Mouse (Mus musculus) embryonic facial prominence, embryonic 13.5 days (tissue): ENCODE measurements around the gene Isoc2a. TPM values are rescaled to one million over a fixed set of nuclear protein-coding genes. Genes with fewer than 3 reads are reported as not detected.

Source experiments
- ATAC-seq: fragments of 200-750 bp; cut with Nextera tagmentation; 2 replicates; pipeline ENCODE4 v1.8.0; 2017; ENCODE audit warnings: low read depth; ENCODE audit not compliant: insufficient number of reproducible peaks, insufficient read depth, low FRiP score, low TSS enrichment
- H3K27ac ChIP-seq: fragments of 300-500 bp; sonication (generic); 2 replicates; pipeline ENCODE4 v1.5.1; 2015; ENCODE audit warnings: moderate library complexity, mild to moderate bottlenecking, inconsistent platforms
- H3K27me3 ChIP-seq: fragments of 300-500 bp; sonication (generic); 2 replicates; pipeline ENCODE4 v1.6.1; 2015; ENCODE audit warnings: mild to moderate bottlenecking, inconsistent platforms
- H3K36me3 ChIP-seq: fragments of 300-500 bp; sonication (generic); 2 replicates; pipeline ENCODE4 v1.6.1; 2015; ENCODE audit warnings: mild to moderate bottlenecking, inconsistent platforms
- H3K4me1 ChIP-seq: fragments of 300-500 bp; sonication (generic); 2 replicates; pipeline ENCODE4 v1.6.1; 2015; ENCODE audit warnings: inconsistent platforms
- H3K4me2 ChIP-seq: fragments of 300-500 bp; sonication (generic); 2 replicates; pipeline ENCODE4 v1.6.1; 2015; ENCODE audit warnings: moderate library complexity, mild to moderate bottlenecking, inconsistent platforms
- H3K4me3 ChIP-seq: fragments of 300-500 bp; sonication (generic); 2 replicates; pipeline ENCODE4 v1.5.1; 2015; ENCODE audit warnings: mild to moderate bottlenecking, inconsistent platforms
- H3K9ac ChIP-seq: fragments of 300-500 bp; sonication (generic); 2 replicates; pipeline ENCODE4 v1.6.1; 2015; ENCODE audit warnings: mild to moderate bottlenecking, inconsistent platforms
- H3K9me3 ChIP-seq: fragments of 300-500 bp; sonication (generic); 2 replicates; pipeline ENCODE4 v1.6.1; 2016; ENCODE audit warnings: inconsistent platforms
- WGBS: fragments of 180-500 bp; shearing (Covaris S2); methylation state at CpG from one replicate; pipeline ENCODE4 v1.1.7; 2015; ENCODE audit warnings: mixed read lengths; 5-methylcytosine and 5-hydroxymethylcytosine counted together
- polyA plus RNA-seq: library from polyadenylated mRNA; unstranded; fragments of >200 nt; fragmentation: Nextera tagmentation; extraction: Ambion mirVana; gene quantifications from 2 replicates; pipeline ENCODE4 v1.2.1, GENCODE M21; 2015

The Isoc2a gene
- 1.3 TPM in 2 replicates for polyA plus RNA-seq

GRCm38 (mm10) chr7:4876753-4877221, at the start of gene Isoc2a:
Gene Isoc2a, plus strand, starts transcription at chr7:4877153.
- WGBS = under 1% methylated on average over 22 of the region's 22 CpGs
- Histone ChIP-seq H3K4me2 (peak within 1 kb of the TSS; percentile 85), H3K9me3 (no peaks in the 10 kb centered on the region), H3K4me1 (peaks cover 13% of the 10 kb centered on the region), H3K27me3 (no peaks in the 10 kb centered on the region), H3K4me3 (peak within 1 kb of the TSS; percentile 59), H3K36me3 (no peaks in the 10 kb centered on the region), H3K9ac (peak within 1 kb of the TSS; percentile 75), H3K27ac (no peak within 1 kb of the TSS)
- ATAC-seq = peak; percentile 98

DNA sequence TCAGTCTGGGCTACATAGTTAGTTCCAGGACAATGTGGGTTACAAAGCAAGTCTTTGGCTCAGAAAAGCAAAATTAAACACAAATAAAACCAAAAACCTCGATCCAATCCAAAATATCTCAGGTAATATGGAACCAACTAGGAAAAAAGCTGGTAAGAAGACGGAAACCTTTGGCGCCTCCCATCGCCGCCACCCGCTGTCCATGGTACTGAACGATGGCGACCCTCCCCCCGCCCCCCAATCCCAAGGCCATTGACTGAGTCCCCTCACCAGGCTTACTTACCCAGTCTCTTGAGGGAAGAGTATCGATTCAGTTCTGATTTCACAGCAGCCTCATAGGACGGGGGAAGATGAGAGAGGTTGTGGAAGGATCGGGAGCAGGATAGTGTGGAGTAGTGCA, 46.5 kb upstream of the Isoc2a start:
- Histone ChIP-seq H3K4me3 (no peak overlapping the region), H3K27ac (no peak overlapping the region), H3K9ac (no peak overlapping the region), H3K4me1 (no peaks in the 10 kb centered on the region), H3K4me2 (no peak overlapping the region), H3K27me3 (peaks cover 49% of the 10 kb centered on the region), H3K9me3 (no peaks in the 10 kb centered on the region), H3K36me3 (no peaks in the 10 kb centered on the region)
- ATAC-seq = no peak
- 3% methylated on average over 12 of the region's 12 CpGs for WGBS

DNA sequence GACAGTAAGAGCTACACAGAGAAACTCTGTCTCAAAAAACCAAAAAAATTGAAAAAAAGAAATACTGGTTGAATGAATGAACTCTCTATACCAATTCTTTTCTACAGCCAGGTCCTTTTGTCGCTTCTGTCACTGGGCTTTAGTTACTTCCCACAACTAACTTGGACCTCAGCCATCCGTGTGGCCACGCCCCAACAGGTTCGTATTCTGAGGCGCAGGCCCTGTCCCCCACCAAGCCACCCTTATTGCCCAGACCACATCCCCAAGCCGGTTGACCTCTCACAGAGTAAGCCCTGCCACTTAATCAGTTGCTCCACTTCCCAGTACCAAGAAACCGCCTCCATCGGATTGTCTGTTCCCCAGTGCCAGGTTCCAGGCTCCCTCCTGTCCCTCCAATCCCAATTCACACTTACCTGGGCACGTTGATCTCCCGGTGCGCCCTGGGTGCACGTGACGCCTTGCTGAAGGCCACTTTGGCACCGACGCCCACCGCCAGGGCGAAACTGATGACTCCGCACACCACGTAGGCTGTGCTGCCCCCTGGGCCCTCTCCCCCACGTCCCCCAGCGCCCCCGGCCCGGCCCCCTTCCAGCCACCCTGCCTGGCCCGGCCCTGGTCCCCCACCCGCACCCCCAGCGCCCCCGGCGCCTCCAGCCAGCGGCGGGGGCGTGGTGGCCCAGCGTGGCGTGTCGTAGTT, 41.2 kb upstream of the Isoc2a start:
- peak; percentile 53; the same call in 1 of the 2 replicates for ATAC-seq
- Histone ChIP-seq H3K27ac (no peak overlapping the region), H3K36me3 (no peaks in the 10 kb centered on the region), H3K9me3 (no peaks in the 10 kb centered on the region), H3K27me3 (peaks cover 89% of the 10 kb centered on the region), H3K9ac (peak overlapping the region; percentile 64), H3K4me2 (peak overlapping the region; percentile 85), H3K4me3 (peak overlapping the region; percentile 50), H3K4me1 (peaks cover 10% of the 10 kb centered on the region)
- WGBS = 7% methylated on average over 33 of the region's 34 CpGs

GRCm38 (mm10) chr7:4836351-4836792, 40.6 kb upstream of the Isoc2a start:
- no peaks in the 10 kb centered on the region for H3K9me3 ChIP-seq
- ATAC-seq = 0 out of 2 replicates have a peak, but pooled peaks have one; percentile 8
- peak overlapping the region; percentile 85 for H3K4me2 ChIP-seq
- under 1% methylated on average over 50 of the region's 51 CpGs for WGBS
- H3K9ac ChIP-seq = peak overlapping the region; percentile 64
- H3K4me1 ChIP-seq = peaks cover 10% of the 10 kb centered on the region
- peaks cover 88% of the 10 kb centered on the region for H3K27me3 ChIP-seq
- H3K4me3 ChIP-seq = peak overlapping the region; percentile 50
- no peaks in the 10 kb centered on the region for H3K36me3 ChIP-seq
- no peak overlapping the region for H3K27ac ChIP-seq

DNA sequence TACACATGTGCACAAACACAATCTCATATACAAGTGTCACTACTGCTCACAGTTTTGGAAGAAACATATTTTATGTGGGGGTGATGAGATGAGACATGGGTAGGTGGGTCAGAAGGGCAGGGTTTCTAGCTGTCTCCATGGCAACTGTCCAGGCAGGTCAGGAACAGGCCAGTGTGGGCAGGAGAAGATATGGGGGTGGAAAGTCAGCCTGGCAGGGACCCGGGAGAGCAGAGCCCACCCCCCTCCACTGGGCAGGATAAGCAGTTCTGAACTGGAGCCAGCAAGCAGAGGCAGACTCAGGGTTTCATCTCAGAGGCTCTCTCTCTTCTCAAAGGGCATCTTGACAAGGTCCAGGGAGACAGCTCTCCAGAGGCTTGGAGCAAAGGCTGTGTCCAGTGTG, 39.3 kb upstream of the Isoc2a start:
- Histone ChIP-seq H3K4me2 (no peak overlapping the region), H3K4me1 (peaks cover 15% of the 10 kb centered on the region), H3K4me3 (no peak overlapping the region), H3K9ac (0 out of 2 replicates have a peak overlapping the region, but pooled peaks have one; percentile 16), H3K27ac (no peak overlapping the region), H3K36me3 (no peaks in the 10 kb centered on the region), H3K9me3 (no peaks in the 10 kb centered on the region), H3K27me3 (peaks cover 90% of the 10 kb centered on the region)
- no peak for ATAC-seq
- 8% methylated on average over 1 of the region's 1 CpGs for WGBS

- Histone ChIP-seq H3K4me1 (peaks cover 28% of the 10 kb centered on the region), H3K4me3 (no peak overlapping the region), H3K27ac (no peak overlapping the region), H3K27me3 (peaks cover 93% of the 10 kb centered on the region), H3K9ac (no peak overlapping the region), H3K4me2 (peak overlapping the region; percentile 94), H3K9me3 (no peaks in the 10 kb centered on the region), H3K36me3 (no peaks in the 10 kb centered on the region)
- WGBS = 57% methylated on average over 5 of the region's 5 CpGs
- no peak for ATAC-seq
These were observed 34.9 kb upstream of the Isoc2a start for GRCm38 (mm10) chr7:4842077-4842476.

GRCm38 (mm10) chr7:4842634-4843131, 34.3 kb upstream of the Isoc2a start:
- peak overlapping the region; percentile 48 for H3K4me3 ChIP-seq
- ATAC-seq = peak; percentile 21; the same call in 1 of the 2 replicates
- H3K27ac ChIP-seq = no peak overlapping the region
- H3K4me2 ChIP-seq = peak overlapping the region; percentile 94
- H3K27me3 ChIP-seq = peaks cover 90% of the 10 kb centered on the region
- H3K36me3 ChIP-seq = no peaks in the 10 kb centered on the region
- 1% methylated on average over 16 of the region's 16 CpGs for WGBS
- H3K9ac ChIP-seq = peak overlapping the region; percentile 36; the same call in 1 of the 2 replicates
- no peaks in the 10 kb centered on the region for H3K9me3 ChIP-seq
- H3K4me1 ChIP-seq = peaks cover 28% of the 10 kb centered on the region

DNA sequence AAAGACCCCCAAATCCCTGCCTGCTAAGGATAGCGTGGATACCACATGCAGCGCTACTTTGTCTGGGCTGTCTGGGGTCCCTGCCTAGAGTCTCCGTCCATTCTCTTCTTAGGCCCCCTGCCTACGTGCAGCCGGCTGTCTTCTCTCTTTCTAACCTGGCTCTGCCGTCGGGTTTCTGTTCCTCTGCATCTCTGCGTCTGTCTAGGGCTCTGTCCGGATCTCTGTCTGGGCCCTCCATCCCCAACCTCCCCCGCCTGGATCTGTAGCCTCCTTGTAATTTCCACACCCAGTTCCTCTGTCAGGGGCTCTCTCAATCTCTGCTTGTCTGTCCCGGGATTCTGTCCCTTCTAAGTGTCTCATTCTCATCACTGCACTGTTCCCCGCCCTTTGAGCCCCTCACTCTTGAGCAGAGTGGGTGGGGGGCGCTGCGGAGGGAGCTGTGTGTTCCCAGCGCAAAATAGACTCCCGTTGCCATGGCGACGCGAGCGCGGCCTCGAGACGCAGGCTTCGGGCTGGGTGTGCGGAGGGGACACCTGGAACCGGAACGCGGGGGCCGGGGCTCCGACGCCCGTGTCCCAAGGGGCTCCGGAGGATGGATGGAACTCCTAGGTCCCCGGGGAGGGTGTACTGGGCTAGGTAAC, 33.2 kb upstream of the Isoc2a start:
- H3K36me3 ChIP-seq = no peaks in the 10 kb centered on the region
- under 1% methylated on average over 34 of the region's 34 CpGs for WGBS

DNA sequence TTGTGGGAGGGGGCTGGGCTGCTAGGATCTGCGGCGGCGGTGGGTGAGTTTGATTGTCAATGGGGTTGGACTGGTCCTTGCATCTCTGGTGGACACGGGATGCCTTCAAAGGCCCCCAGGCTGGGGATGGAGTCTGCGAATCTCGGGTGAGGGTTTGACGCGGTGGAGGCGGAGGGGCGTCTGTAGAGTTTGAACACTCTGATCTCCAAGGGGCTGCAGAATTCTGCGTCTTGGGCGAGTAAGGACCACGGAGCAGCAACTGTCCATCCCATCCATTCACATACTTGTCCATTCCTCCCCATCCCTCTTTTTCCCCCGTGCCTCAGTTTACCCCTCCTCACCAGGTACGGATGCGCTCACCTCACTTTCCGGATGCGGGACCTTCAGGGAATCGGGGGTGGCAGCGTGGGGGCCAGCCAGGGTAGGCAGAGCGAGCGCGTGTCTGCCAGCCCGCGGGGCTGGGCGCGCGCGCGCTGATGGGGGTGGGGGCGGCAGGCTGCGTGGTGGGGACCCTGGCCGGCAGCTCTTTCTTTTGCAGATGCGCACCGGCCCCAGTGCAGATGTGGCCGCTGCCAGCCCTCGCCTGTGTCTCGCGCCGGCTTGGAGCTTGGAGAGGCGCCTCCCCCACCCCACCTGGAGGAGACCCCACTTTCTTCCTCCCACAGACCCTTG, 32.6 kb upstream of the Isoc2a start, which contains the start of gene Shisa7:
Gene Shisa7, minus strand, starts transcription at position 452 of the 672 bp plus-strand sequence.
- 1% methylated on average over 41 of the region's 41 CpGs for WGBS
- Histone ChIP-seq H3K9ac (peak within 1 kb of the TSS; percentile 66), H3K4me3 (peak within 1 kb of the TSS; percentile 48), H3K4me2 (peak within 1 kb of the TSS; percentile 94), H3K36me3 (no peaks in the 10 kb centered on the region), H3K9me3 (no peaks in the 10 kb centered on the region), H3K27me3 (peaks cover 79% of the 10 kb centered on the region), H3K27ac (no peak within 1 kb of the TSS), H3K4me1 (peaks cover 28% of the 10 kb centered on the region)
- no peak for ATAC-seq

More for the DNA sequence above, 33.2 kb upstream of the Isoc2a start:
- Histone ChIP-seq H3K4me1 (peaks cover 28% of the 10 kb centered on the region), H3K27me3 (peaks cover 81% of the 10 kb centered on the region), H3K9me3 (no peaks in the 10 kb centered on the region), H3K27ac (no peak overlapping the region), H3K4me3 (peak overlapping the region; percentile 48), H3K9ac (peak overlapping the region; percentile 66), H3K4me2 (peak overlapping the region; percentile 94)
- ATAC-seq = no peak

DNA sequence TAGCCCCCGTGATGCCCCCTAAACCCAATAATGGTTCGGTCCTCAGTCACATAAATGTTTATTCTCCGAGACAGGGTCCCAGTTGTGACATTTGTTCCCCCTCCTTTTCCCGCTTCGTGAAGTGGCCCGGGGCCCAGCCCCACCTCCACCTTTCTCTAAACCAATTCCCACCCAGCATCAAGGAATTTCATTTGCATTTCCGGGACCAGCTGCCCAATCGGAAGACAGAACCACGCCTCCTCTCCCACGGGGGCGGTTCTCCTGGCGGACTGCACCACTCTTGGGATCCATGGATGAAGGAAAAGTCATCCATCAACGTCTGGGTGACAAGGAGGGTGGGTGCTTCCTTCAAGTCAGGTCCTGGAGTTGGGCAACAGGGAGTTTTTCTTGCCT, 32.0 kb upstream of the Isoc2a start:
- peaks cover 79% of the 10 kb centered on the region for H3K27me3 ChIP-seq

DNA sequence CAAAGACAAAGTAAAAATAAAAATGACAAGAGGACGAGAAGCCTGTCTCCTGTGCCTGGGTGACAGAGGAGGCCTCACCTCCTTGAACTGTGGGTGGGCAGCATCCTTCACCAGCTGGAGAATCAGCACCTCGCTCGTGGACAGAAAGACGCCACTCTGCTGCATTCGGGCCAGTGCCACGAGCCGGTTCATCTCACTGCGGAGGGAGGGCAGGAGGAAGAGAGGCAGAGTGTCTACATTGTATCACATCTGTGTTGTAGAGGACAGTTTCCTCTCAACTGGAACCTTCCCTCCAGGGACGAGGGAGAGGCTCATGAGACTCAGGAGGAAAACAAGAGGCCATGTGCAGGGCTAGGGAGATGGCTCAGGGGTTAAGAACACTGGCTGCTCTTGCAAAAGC, 27.6 kb upstream of the Isoc2a start:
- Histone ChIP-seq H3K9ac (no peak overlapping the region), H3K4me1 (peaks cover 5% of the 10 kb centered on the region), H3K36me3 (no peaks in the 10 kb centered on the region), H3K9me3 (no peaks in the 10 kb centered on the region), H3K4me2 (no peak overlapping the region), H3K27me3 (peaks cover 37% of the 10 kb centered on the region), H3K4me3 (no peak overlapping the region), H3K27ac (no peak overlapping the region)
- ATAC-seq = no peak
- WGBS = 51% methylated on average over 9 of the region's 9 CpGs

More for the DNA sequence above, 32.0 kb upstream of the Isoc2a start:
- peak overlapping the region; percentile 66 for H3K9ac ChIP-seq
- peak overlapping the region; percentile 48 for H3K4me3 ChIP-seq
- no peaks in the 10 kb centered on the region for H3K9me3 ChIP-seq
- H3K36me3 ChIP-seq = no peaks in the 10 kb centered on the region
- H3K4me1 ChIP-seq = peaks cover 28% of the 10 kb centered on the region
- H3K27ac ChIP-seq = no peak overlapping the region
- 1% methylated on average over 13 of the region's 13 CpGs for WGBS
- ATAC-seq = peak; percentile 40
- H3K4me2 ChIP-seq = peak overlapping the region; percentile 94
